14 mouse cellular contexts compared by ENCODE assay signal in the genomic region with DNA sequence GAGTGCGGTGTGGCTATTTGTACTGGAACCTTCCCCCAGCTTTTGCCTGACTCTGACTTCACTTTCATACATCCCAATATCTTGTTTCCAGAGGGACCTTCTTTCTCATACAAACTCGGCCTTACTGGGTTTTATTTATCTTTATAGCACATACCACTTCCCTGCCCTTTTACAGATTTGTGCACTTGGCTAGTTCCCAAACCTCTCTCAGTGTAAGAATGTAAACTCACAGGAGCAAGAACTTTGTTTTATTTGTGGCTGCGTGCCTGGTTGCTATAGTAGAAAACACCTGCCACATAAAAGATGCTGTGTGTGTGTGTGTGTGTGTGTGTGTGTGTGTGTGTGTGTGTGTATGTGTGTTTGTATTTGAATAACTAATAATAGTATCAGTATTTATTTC. TPM values are rescaled to one million over a fixed set of nuclear protein-coding genes. Genes with fewer than 3 reads are reported as not detected.
DNase-seq lines count a peak whose midpoint lies in the region; ATAC-seq and TF ChIP-seq lines count a peak whose summit lies in the region.
"Had no signal": no experiment of that assay in that cellular context is flagged by ENCODE, and none has a peak within 500 bp of the region (broad histone marks: within the 10 kb centered on the region; RNA-seq: fewer than 3 reads in every experiment).

No protein-coding gene starts in this region.

- no peak for TF ChIP-seq CTCF in intestine, postnatal 0 days (IDR thresholded peaks at IDR 0.05; ENCODE audit: low read depth)

- H3K27ac ChIP-seq in intestine, embryonic 14.5 days (ENCODE audit: low read depth): peak overlapping the region; percentile 60; the same call in 1 of the 2 replicates
- no peak overlapping the region for H3K27ac ChIP-seq in intestine, postnatal 0 days (ENCODE audit: low read depth, low read length)
- H3K27ac ChIP-seq in intestine, embryonic 16.5 days (ENCODE audit: low read length): peak overlapping the region; percentile 64
- H3K27ac ChIP-seq: limb, embryonic 15.5 days; neural tube, embryonic 12.5 days had no signal

- H3K4me3 ChIP-seq in intestine, embryonic 14.5 days (ENCODE audit: low read depth, low read length): no peak overlapping the region
- H3K4me3 ChIP-seq in intestine, postnatal 0 days (ENCODE audit: low read depth, low read length): no peak overlapping the region
- H3K4me3 ChIP-seq in intestine, embryonic 16.5 days (ENCODE audit: low read length): no peak overlapping the region
- H3K4me3 ChIP-seq: erythroblast, embryonic 14.5 days; limb, embryonic 15.5 days; megakaryocyte, embryonic 14.5 days; neural tube, embryonic 12.5 days had no signal

- ATAC-seq in intestine, embryonic 14.5 days (replicated peaks; ENCODE audit: low FRiP score, low TSS enrichment, low read depth): no peak
- ATAC-seq in intestine, postnatal 0 days: no peak
- no peak for ATAC-seq in intestine, embryonic 16.5 days

- no peaks in the 10 kb centered on the region for H3K36me3 ChIP-seq in intestine, embryonic 14.5 days (ENCODE audit: control insufficient read depth, insufficient read depth, low read length)
- H3K36me3 ChIP-seq in intestine, postnatal 0 days (ENCODE audit: control insufficient read depth, insufficient read depth): no peaks in the 10 kb centered on the region
- H3K36me3 ChIP-seq in intestine, embryonic 16.5 days (ENCODE audit: control insufficient read depth, insufficient read depth, low read length): no peaks in the 10 kb centered on the region
- H3K36me3 ChIP-seq: limb, embryonic 15.5 days; neural tube, embryonic 12.5 days had no signal

- 43% methylated on average over 3 of the region's 3 CpGs for WGBS in intestine, embryonic 14.5 days
- 48% methylated on average over 3 of the region's 3 CpGs for WGBS in intestine, postnatal 0 days
- WGBS in intestine, embryonic 16.5 days: 46% methylated on average over 3 of the region's 3 CpGs

- no peak overlapping the region for H3K9ac ChIP-seq in intestine, embryonic 14.5 days (ENCODE audit: low read length)
- H3K9ac ChIP-seq in intestine, postnatal 0 days (ENCODE audit: low read depth, low read length): no peak overlapping the region
- H3K9ac ChIP-seq in intestine, embryonic 16.5 days (ENCODE audit: low read depth, low read length): no peak overlapping the region
- H3K9ac ChIP-seq: limb, embryonic 15.5 days; neural tube, embryonic 12.5 days had no signal

- H3K4me2 ChIP-seq in intestine, embryonic 14.5 days (ENCODE audit: low read length): no peak overlapping the region
- H3K4me2 ChIP-seq in intestine, postnatal 0 days (replicated peaks; ENCODE audit: low read depth): no peak overlapping the region
- H3K4me2 ChIP-seq in intestine, embryonic 16.5 days (ENCODE audit: low read depth, low read length): no peak overlapping the region
- H3K4me2 ChIP-seq: heart, embryonic 11.5 days; limb, embryonic 15.5 days; neural tube, embryonic 12.5 days had no signal

- no peaks in the 10 kb centered on the region for H3K27me3 ChIP-seq in intestine, embryonic 14.5 days (replicated peaks; ENCODE audit: control insufficient read depth, insufficient read depth, low read length)
- H3K27me3 ChIP-seq in intestine, postnatal 0 days (replicated peaks; ENCODE audit: control insufficient read depth, insufficient read depth, low read length): no peaks in the 10 kb centered on the region
- no peaks in the 10 kb centered on the region for H3K27me3 ChIP-seq in intestine, embryonic 16.5 days (replicated peaks; ENCODE audit: control insufficient read depth, insufficient read depth, low read length)
- H3K27me3 ChIP-seq: limb, embryonic 15.5 days; megakaryocyte, embryonic 14.5 days; neural tube, embryonic 12.5 days had no signal

- H3K4me1 ChIP-seq in intestine, embryonic 14.5 days (replicated peaks; ENCODE audit: control insufficient read depth, insufficient read depth, low read length): peaks cover 11% of the 10 kb centered on the region; the same call in 1 of the 2 replicates
- H3K4me1 ChIP-seq in intestine, postnatal 0 days (replicated peaks; ENCODE audit: control insufficient read depth, insufficient read depth, low read length): no peaks in the 10 kb centered on the region
- H3K4me1 ChIP-seq in intestine, embryonic 16.5 days (ENCODE audit: control insufficient read depth, insufficient read depth, low read length): 0 out of 2 replicates have a peak, but pooled peaks cover 4% of the 10 kb centered on the region

- H3K9me3 ChIP-seq in intestine, embryonic 14.5 days (ENCODE audit: control insufficient read depth, low read length): no peaks in the 10 kb centered on the region
- no peaks in the 10 kb centered on the region for H3K9me3 ChIP-seq in intestine, postnatal 0 days (ENCODE audit: control insufficient read depth)
- no peaks in the 10 kb centered on the region for H3K9me3 ChIP-seq in intestine, embryonic 16.5 days (ENCODE audit: control insufficient read depth, low read length)
- H3K9me3 ChIP-seq: limb, embryonic 15.5 days; megakaryocyte, embryonic 14.5 days; neural tube, embryonic 12.5 days had no signal

- DNase-seq in intestine, embryonic 14.5 days (ENCODE audit: low spot score): no peak
- peak; percentile 49 for DNase-seq in Muller cell, postnatal 12 days (ENCODE audit: inconsistent ontology term)
- peak; percentile 61 for DNase-seq in naive thymus-derived CD4-positive, alpha-beta T cell, adult 2 months (ENCODE audit: low read depth)
- no peak for DNase-seq in gastrocnemius, adult 8-10 months (ENCODE audit: low spot score in 2 of 2)
- DNase-seq in testis, postnatal 14 days (ENCODE audit: low spot score): no peak
- DNase-seq: kidney, adult 8-10 months; right cerebral cortex, adult 18-20 months had no signal

RNA-seq across cellular contexts. Expression of a gene that starts 37.4 kb away (rescaled TPM):
- polyA plus RNA-seq in intestine, embryonic 14.5 days (2014; fragmentation: Nextera tagmentation; extraction: Ambion mirVana): 3.2 and 3.5 TPM in 2 replicates
- 1.0 and 1.2 TPM in 2 replicates for polyA plus RNA-seq in intestine, postnatal 0 days (2015; fragmentation: Nextera tagmentation; extraction: Ambion mirVana)
- 1.8 and 2.2 TPM in 2 replicates for polyA plus RNA-seq in intestine, embryonic 16.5 days (2015; fragmentation: Nextera tagmentation; extraction: Ambion mirVana)
- total RNA-seq in gastrocnemius, adult 8-10 months (2022): 1 to 10 TPM in 2 of 4 experiments, under 1 TPM in 2; 0.90 to 1.1 (median 1.0) TPM
- polyA plus RNA-seq: erythroblast, embryonic 14.5 days had no signal

Comparison
In these comparisons a context has a peak if more than half of its experiments do, and no peak if none do; other contexts are left out.
1. DNase-seq: peak in Muller cell, postnatal 12 days (single experiment) and naive thymus-derived CD4-positive, alpha-beta T cell, adult 2 months (single experiment); none in intestine, embryonic 14.5 days (single experiment), gastrocnemius, adult 8-10 months (0 of 2) and testis, postnatal 14 days (single experiment).